Mouse (Mus musculus) yolk sac, embryonic 10.5 days (tissue): ENCODE measurements at regions not wholly inside any gene's neighbourhood (a gene's known extent, or its start where the extent isn't known, plus 50 kb on each side); places are given as distances from the start of the nearest gene placed in this dataset.
A peak's percentile ranks its signal among the peaks of the same experiment; 100 is the strongest.

Source experiments
- DNase-seq: peaks from one replicate; pipeline ENCODE4 v3.0.0-alpha.2; 2017; ENCODE audit warnings: low spot score

DNA sequence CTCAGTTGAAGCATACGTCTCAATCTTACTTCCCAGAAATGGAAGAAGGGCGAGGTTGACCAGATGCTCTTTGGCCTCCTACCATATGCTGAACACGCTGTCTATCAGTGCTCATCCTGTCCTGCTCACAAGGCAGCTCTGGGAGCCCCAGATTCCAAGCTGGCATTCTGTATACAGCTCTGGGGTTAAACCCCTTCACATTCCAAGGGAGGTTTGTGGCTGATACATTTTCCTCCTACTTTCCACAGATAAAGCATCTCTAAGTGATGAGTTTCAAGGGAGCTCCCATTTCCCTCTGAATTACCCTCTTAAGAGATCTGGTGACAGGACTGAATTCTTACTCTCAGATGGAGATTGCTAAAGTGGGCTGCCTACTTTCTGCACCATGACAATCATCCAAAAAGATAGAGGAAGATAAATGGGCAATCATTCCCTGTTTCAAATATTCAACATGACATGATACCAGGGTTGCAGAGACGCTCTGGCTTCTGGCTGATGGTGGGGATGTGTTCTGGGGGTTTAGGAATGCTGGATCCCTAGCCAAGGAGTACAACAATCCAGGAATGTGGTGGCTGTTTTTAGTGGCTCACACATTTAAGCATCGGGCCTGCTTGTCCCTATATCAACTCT, 138.7 kb upstream of the Bmp4 start:
- DNase-seq, result peak; percentile 15

- no peak for DNase-seq
These were observed 126.8 kb upstream of the Bmp4 start for GRCm38 (mm10) chr14:46517258-46517657.

GRCm38 (mm10) chr14:46516285-46516684, 125.8 kb upstream of the Bmp4 start:
- no peak for DNase-seq

GRCm38 (mm10) chr14:46514262-46514932, 123.9 kb upstream of the Bmp4 start:
- DNase-seq, result no peak

- DNase-seq, result no peak
These were observed 121.6 kb upstream of the Bmp4 start for GRCm38 (mm10) chr14:46512118-46512517.

DNA sequence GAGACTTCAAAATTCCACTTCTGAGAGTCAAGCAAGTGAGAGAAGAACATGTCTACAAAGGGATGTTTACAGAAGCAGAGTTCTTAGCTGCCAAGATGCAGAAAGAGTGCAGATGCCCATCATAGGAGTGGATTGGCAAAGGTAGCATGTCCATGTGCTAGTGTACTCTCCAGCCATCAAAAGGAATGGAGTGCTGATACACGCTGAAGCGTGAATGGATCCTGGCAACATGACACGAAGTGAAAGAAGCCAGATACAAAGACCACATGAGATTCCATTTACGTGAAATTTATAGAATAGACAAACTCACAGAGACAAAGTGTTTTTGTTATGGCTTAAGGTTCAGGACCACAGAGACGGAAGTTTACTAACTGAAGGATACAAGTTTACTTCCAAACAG, 118.4 kb upstream of the Bmp4 start:
- no peak for DNase-seq

DNA sequence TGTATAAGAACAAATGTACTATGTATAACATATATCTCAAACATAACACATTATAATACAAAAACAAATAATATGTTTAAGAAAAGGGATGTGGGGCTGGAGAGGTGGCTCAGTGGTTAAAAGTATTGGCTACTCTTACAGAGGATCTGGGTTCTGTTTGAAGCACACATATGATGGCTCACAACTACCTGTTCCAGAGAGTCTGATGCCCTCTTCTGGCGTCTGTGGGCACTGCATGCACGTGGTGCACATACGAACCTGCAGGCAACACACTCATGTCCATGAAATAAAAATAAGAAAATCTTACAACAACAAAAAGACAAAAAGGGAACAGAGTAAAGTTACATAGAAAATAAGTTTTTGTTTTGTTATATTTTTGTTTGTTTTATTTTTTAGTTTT, 114.8 kb upstream of the Bmp4 start:
- DNase-seq, result no peak

DNA sequence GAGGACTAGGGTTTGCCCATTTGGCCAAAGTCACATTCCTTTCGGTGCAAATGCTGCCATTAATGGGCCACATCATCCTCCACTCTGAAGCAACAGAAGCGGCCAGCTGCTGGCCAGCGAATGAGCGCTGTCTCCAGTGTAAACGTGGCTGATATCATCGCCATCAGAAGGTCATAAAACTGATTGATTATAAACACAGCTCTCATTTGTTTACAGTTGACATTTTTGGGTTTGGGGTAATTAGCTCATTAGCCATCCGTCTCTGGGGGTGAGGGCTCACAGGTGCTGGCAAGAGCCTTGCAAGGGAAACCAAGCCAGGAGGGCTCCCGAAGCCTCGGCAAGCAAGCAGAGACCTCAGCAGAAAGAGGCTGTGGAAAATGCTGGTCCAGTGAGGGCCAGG, 101.1 kb upstream of the Bmp4 start:
- peak; percentile 30 for DNase-seq

DNA sequence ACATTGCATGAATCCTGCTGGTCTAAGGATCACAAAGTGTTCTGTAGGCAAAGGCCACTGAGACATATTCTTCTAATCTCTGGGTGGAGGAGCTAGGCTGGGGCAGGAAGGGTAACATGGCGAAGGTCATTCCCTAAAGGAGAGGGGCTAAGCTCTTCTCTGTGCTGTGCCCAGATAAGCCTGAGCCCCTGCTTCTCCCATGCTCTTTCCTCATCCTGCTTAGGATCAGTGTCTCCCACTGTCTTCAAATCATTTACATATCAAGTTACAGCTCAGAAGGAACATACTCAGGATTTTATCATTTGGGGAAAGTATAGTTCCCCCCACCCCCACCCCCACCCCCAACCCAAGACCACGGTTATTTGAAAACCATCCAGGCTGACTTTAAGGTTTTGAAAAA, 100.7 kb upstream of the Bmp4 start:
- peak; percentile 27 for DNase-seq

DNA sequence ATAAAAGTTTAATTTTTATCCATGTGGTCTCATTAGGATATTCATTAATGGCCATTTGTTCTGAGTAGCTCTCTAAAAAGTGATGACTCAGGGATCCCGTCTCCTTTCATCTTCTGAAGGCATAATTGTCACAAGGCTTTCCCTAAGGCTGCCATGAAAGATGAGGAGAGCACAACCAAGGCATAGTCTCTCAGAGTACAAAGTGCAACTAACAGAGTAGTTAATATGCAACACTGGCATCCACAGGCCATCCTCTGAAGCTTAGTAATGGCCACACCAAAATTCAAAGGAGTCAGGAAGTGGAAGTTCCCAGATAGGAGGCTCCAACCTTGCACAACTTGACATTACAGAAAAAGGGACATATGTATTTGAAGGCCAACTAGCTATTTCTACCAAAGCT, 97.1 kb upstream of the Bmp4 start:
- DNase-seq, result no peak

GRCm38 (mm10) chr14:46480396-46480795, 89.9 kb upstream of the Bmp4 start:
- DNase-seq, result no peak

- no peak for DNase-seq
These were observed 85.5 kb upstream of the Bmp4 start for GRCm38 (mm10) chr14:46475945-46476344.

DNA sequence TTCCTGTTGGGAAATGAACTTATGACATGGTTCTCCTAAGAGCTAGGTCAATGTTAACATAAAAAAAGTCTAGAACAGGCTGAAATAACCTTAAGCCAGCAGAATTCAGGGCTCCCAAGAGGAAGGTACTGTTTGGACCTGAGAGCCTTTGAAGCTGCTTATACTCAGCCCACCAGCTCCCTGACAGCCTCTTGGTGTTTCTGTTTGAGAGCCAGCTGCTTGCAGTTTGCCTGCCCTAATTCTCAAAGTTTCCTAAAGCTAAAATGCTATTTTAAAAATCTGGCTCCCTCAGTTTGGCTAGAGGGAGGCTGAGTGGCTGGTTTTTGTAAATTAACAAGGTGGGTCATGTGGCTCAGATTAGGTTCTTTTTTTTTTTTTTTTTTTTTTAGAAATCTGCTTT, 72.5 kb upstream of the Bmp4 start:
- no peak for DNase-seq

GRCm38 (mm10) chr14:46461960-46462359, 71.5 kb upstream of the Bmp4 start:
- no peak for DNase-seq

DNA sequence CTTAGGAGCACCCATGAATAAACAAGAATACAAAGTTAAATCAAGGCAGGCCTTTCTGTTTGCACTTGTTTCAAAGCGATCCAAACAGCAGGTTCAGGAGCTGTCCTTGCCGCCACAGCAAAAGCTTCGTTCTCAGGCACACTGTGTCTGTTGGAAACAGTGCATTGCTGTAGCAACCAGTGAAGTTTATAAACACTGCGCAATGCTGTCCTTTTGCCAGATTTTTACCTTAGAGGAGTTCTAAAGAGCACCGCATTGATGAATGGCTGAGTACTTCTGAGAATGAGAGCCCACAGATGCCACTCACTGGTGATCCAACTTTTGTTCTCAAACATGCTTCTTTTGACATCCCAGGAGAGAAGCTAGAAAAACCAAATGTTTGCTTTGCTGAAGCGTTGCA, 64.0 kb upstream of the Bmp4 start:
- DNase-seq, result no peak

DNA sequence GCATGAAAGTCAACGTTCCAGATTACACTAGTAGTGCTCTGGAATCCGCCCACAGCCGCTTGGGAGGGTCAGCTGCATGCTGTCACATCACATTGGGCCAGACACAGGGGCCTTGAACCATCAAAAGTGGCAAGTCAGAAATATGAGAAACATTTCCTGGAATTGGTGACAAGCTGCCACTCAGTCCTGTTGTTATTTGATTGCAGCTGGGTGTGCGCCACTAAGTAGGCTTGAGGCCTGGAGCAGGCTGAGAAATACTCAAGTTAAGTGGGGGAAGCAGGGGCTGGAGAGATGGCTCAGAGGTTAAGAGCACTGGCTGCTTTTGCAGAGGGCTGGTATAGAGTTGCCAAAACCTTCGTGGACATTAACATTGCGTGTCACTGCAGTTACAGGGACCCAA, 51.2 kb upstream of the Bmp4 start:
- DNase-seq, result no peak
